Mouse (Mus musculus): ENCODE results near the gene Cckbr.

The Cckbr gene

DNA sequence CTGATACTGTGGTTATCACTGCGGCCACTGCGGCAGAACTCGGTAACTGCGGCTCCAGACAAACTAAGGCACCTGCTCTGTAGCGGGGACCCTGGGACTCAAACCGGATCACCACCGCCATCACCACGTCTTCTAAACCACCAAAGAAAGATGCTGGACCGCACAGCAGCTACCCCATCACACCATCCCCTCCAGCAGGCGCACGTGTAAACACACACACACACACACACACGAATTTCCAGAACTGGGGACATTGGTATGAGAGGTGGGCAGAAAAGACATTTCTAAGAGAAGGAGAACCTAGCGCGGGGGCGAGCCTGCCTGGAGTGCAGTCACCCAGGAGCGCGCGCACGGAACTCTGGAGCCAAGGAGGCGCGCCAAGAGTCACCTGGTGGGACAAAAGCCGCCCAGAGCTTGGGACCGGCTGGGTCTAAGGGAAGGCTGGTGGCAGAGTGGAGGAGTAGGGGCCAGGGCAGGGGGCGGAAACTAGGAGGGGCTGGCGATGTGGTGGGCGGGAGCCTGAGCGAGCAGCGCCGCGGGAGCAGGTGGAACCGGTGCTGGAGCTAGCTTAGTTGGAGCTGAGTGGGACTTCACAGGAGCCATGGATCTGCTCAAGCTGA is at the start of gene Cckbr:
Gene Cckbr, plus strand, starts transcription at position 308 of the 620 bp plus-strand sequence.
- no peak for DNase-seq (ENCODE audit: low read depth in 2 of 2, low spot score in 2 of 2)

DNA sequence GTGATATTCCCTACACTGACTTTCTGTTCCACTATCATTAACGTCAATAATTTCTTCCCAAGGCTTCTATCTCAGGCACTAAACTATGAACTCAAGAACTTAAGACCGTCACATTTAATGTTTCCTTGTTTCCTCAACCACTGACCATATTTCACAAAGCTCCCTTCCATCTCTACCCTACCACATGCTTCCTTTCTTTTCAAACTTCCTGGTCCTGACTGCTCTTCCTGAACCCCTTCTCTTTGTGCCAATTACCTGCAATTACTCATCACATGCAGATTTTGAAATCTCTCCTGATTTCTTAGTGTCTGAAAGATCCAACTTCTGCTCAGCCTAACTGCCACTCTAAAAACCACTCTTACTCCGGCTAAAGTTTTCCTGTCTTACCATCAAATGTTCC is 45.2 kb upstream of the Cckbr start:
- DNase-seq (ENCODE audit: low read depth in 2 of 2, low spot score in 2 of 2): no peak

DNA sequence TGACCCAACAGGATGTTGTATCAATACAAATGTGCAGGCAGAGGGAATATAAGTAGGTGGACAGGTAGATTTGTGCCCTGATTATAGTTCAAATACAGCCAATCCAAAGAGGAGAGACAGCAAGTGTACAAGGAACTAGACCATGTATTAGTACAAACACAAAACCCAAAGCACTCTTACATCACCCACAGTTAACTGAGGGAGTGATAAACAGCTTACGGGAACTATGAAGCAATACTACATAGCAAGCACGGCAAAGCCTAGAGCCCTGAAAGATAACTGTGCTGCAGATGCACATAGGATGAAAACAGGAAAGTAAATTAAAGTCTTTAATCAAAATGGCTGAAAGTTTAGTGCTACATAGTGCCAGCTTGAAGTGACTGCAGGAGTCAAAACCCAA is 37.8 kb upstream of the Cckbr start:
- no peak for DNase-seq (ENCODE audit: low read depth in 2 of 2, low spot score in 2 of 2)

DNA sequence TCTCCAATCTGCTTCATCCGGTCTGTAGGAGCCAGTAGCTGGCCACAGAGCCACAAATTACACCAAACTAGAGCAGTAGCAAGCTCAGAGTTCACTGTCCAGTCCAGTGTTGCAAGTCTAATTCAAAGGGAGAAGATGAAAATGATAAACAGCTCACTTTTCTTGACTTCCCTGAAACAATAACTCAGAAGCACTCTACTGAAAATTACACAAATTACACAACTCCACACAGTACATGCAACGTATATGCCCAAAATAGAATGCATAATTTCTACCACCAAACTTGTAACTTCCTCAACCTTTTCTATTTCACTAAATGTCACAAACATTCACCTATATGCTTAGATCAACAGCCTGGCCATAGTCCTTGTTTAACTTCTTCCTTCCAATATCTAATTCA is 35.3 kb upstream of the Cckbr start:
- no peak for DNase-seq (ENCODE audit: low read depth in 2 of 2, low spot score in 2 of 2)

DNA sequence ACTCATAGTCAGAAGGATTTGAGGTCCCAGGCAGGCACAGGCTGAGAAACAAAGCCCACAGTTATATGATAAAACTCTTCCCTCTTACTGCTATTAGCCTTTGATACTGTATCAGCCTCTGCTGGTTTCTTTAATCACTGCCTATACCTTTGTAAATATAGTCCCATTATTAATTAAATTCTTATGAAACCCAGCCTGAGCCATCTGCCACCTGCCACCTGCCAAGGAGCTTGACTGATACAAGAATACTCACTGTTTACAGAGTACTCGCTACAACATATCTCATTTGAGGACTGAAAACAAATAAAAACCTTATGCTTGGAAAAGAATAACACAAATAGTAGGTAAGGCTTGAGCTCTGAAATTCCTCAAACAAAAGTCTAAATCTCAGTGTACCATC is 30.9 kb upstream of the Cckbr start:
- no peak for DNase-seq (ENCODE audit: low read depth in 2 of 2, low spot score in 2 of 2)

DNA sequence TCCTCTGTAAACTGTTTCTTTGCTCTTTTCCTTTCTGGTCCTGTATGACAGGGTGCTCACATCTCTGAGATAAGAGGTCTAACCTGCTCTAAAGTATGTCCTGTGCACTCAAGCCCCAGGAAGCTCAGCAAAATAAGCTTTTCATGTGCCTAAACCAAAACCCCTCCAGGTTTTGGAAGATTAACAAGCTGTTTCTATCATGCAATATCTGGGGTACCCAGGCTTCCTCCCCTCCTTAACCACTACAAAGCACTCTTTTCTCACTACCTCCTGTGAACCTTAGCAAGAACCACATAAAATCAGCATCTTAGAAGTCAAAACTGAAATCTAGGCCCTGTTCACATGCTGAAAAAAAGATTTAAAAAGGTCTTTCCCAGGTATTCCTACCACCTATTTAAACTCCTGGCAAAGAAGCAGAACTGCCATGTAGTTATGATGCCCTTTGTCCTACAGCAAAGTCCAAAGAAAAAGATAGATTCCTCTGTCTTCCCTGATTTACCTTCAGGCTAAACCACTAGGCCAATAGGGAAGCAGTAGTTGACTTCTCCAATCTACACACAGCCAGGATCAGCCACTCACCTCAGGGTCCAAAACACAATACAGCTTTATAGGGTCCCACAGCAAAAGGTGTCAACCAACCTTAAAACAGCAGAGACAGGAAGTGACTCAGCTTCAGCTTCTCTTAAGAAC is 30.3 kb upstream of the Cckbr start:
- no peak for DNase-seq (ENCODE audit: low read depth in 2 of 2, low spot score in 2 of 2)

DNA sequence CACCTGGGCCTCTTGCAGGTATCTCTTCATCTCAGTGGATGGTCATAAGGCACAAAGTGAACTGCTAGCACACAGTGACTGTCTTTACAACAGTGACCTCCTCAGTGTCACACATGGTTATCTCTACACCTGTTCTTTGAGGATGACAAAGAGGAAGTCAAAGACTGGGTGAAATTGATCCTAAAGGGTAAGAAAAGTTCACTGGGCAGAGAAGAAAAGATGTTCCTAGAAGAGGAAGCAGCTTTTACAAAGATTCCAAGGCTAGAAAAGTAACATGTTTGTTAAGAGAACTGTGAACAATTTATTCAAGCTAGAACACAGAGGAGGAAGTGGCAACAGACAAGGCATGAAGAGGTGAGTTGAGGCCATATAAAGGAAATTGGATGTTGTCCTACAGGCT is 29.4 kb upstream of the Cckbr start:
- no peak for DNase-seq (ENCODE audit: low read depth in 2 of 2, low spot score in 2 of 2)

DNA sequence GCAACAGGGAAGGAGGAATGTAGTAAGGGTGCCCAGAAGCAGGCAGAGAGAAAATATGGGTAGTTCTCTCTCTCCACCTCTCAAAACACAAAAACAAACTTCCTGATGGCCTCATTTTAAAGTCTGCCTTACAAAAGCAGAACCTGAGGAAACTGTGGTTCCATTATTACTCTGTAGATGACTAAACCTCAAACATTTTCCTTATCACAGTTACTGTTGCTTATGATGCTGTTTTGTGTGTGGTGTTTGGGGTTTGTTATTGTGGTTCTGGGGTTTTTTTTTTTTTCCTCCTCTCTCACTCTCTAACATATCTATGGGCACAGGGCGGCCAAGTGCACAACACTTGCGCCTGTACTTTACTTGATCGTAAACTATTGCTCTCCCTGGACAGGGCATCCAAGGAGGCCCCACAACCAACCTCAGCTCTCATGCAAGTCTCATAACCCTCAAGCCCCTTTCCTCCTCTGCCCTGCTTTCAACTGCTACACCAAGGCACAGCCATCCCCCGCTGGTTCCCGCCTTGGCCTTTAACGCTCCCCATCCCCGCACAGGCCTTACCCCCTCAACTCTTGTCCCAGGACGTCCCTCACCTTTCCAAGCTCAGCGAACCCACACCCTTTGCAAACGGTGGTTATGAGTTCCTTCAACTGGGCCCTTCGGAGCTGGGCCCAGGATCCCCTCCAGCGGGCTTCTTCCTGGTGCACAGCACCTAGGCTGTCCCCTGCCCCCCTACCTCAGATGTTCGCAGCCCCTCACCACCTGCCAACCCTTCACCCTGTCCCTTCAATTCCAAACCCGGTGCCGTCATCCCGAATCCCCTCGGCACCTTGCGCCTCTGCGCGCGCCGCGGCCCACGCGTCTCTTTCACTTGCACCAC is 26.2 kb upstream of the Cckbr start:
- DNase-seq (ENCODE audit: low read depth in 2 of 2, low spot score in 2 of 2): no peak

DNA sequence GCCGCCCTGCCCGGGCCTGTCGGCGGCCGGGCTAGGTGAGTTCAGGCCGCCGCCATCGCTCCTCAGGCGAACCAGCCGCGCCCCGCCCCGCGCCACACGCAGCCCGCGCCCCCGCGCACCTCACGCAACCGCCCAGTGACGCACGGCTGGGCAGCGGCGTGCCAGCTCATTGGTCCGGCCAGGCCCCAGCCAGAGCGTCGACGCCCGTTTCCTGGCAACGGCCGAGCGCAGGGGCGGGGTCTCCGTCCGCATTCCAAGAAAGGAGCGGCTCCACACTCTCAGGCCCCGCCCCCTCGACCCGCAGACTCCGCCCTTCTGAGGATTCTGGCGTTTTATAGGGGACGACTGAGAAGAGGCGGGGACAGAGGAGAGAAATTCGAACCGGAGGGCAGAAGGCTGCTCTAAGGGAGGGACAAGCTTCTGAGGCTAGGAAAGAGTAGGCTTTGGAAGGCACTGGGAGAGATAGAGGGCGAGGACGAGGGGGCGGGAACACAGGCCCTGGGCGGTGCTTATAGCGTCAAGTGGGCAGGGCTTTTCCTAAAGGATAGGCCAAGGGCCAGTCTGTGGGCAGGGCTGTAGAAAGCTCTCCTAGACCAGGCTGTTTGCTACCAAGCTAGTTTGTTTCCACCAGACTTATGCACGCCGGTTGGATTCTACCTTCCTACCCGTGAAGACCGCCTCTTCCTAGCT is 25.5 kb upstream of the Cckbr start, which contains the start of gene Fam160a2:
Gene Fam160a2, minus strand, starts transcription at position 120 of the 690 bp plus-strand sequence.
- DNase-seq (ENCODE audit: low read depth in 2 of 2, low spot score in 2 of 2): peak; percentile 97

DNA sequence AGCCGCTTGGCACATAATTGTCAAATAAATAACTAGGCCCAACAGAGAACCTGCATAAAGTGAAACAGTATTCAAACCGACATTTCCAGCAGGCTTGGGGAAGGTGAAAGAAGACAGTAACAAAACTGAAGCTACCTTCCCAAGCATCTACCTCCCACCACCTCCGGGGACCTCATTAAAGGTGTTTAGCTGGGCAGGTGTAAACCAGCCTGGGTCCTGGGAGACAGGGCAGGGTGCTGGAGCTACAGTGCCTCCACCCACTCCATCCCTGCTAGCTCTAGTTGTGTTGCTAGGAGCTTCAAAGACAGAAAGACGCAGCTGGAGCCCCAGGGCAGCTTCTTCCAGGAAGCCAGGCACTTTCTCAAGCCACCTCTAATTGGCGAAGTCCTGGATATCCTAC is 21.3 kb upstream of the Cckbr start, which contains the start of gene Cnga4:
Gene Cnga4, plus strand, starts transcription at position 301 of the 400 bp plus-strand sequence.
- no peak for DNase-seq (ENCODE audit: low read depth in 2 of 2, low spot score in 2 of 2)

DNA sequence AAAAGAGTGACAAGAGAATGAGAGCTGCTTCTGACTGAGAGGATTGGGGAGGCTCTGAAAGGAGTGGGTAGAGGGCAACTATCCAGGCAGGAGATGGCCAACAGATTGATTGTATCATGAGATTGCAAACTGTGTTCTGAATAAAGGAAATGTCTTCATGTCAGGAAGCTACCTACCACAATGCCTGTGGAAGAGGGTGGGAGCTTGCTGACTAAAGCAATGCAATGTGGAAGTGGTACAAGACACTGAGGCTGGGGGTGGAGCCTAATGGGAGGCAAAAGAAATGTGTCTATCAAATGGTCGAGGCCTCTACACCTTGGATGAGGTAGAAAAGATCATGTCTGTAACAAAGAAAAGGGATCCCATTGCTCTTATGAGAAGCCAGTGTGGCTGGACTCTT is 19.2 kb upstream of the Cckbr start:
- no peak for DNase-seq (ENCODE audit: low read depth in 2 of 2, low spot score in 2 of 2)

DNA sequence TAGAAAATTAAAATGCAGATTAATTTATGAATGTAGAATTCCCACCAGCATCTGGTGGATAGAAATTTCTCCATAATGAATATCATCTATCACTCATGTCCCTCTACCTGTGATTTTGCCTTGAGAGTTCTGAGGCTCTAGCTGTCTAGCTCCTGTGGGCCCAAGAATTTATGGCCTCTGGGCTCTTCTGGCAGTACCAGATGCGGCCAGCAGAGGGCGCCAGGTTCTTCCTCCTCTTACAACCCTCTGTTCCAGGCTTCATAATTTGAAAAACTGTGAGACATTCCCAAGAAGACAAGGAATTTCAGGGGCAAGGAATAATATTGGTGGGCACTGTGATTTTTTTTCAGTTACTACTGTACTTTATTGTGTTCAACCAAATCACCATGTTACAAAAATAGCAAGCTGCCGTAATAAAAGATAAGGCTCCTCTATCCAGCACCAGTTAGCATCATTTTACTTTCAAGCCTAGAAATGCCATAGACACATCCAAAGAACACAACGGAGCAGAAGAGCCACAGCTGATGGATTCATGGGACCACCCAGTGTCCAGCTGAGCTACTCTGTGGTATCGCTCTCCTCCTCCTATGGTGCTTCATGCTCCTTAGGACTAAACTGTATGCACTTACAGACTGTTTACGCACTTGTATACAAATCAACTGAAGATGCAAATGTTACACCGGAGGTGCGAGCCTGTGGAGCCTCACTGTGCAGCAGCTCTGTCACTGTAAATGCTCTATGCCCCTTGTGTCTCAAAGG is 13.5 kb upstream of the Cckbr start:
- peak; percentile 63 to 67 for DNase-seq (ENCODE audit: low read depth in 2 of 2, low spot score in 2 of 2)

DNA sequence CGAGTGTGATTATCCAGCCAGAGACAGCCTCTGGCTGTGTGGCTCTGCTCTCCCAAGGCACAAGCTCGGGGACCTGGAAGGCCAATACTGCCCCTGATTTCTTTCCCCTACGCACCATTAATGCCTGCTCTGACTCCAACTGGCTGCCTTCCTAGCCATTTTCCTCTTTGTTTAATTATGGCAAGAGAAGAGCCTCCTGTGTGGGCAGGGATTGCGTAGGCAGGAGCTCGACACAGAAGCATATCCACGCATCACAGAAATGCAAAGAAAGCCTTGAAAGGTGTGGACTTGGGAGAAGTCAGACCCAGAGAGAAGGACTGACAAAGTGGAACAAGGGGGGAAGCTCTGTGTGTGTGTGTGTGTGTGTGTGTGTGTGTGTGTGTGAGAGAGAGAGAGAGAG is 11.1 kb upstream of the Cckbr start:
- DNase-seq (ENCODE audit: low read depth in 2 of 2, low spot score in 2 of 2): no peak

DNA sequence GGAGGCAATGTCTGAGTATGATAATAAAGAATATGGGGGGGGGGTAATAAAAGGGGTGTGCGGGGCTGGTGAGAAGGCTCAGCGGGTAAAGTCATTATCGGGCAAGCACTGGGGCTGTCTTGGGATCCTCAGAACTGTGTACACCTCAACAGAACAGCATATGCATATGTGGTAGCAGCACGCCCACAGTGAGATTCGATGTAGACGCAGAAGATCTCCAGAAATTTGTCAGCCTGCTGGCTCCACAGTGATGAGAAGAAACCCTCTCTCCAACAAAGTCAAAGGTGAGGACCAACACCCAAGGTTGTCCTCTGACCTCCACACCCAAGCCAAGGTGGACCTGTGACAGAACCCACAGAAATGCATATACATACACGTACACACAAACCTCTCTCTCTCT is 9.0 kb upstream of the Cckbr start:
- no peak for DNase-seq (ENCODE audit: low read depth in 2 of 2, low spot score in 2 of 2)

DNA sequence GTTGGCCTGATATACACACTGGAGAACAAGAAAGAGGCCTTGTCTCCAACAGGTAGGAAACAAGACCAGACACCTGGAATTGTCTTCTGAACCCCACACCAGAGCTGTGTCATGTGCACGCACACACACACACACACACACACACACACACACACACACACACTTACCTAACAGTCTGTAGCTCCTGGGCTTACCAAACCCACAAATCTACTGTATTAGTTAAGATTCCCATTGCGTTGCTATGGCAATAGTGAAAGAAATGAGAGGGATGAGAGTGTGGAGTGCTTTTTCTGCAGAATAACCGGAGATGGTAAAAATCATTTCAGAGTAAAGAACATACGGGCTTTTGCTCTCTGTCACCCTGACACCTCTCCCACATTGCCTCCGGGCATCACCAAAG is 7.4 kb upstream of the Cckbr start:
- DNase-seq (ENCODE audit: low read depth in 2 of 2, low spot score in 2 of 2): no peak

DNA sequence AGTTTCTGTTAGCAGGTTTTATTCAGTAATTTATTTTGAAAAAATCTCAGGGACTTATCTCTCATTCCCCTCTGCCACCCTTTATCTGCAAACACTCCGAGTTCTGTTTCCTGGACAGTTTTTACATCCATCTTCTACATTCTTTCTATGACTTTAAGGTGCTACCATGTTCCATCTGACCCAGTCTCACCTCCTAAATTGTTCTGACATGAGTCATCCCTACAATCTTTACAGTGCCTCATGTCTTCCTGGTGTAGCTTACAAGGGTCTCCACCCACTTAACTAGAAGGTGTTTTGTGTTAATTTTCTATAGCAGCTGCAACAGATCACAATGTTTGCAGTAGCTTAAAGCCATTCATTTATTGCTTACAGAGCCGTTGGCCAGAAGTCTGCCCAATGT is 4.6 kb upstream of the Cckbr start:
- no peak for DNase-seq (ENCODE audit: low read depth in 2 of 2, low spot score in 2 of 2)

DNA sequence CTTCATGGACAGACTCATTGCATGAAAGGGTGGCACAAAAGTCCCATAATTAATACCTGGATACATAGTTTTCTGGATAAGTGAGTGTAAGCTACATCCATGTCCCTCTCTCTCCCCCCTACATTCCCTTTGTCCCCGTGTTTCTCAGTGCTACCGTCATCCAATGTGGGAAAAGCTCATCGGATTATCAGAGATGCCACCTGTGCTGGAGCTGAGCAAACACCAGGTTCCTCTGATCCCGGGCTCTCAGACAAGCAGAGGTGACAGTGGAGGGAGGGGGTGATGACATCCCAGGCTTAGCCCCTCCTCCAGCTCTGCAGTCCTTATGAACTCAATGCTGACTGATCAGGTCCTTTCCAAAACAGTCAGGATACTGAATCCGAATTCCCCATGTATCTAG is 1.2 kb upstream of the Cckbr start:
- no peak for DNase-seq (ENCODE audit: low read depth in 2 of 2, low spot score in 2 of 2)

DNA sequence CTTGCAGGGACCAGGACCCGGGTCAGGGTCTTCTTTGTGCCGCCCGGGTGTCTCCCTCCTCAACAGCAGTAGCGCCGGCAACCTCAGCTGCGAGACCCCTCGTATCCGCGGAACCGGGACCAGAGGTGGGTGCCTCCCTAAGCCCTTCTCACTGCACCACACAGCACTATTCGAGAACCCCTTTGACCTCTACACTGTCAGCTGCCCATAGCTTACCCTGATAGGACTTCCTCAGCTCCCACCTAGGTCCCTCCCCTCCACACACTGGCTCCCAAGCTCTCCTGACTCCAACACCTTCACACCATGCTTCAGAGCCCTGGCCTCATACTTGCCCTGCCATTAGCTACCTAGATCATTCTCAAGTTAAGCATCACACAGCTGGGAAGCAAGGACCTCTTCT is 520 bp downstream of the Cckbr start:
- no peak for DNase-seq (ENCODE audit: low read depth in 2 of 2, low spot score in 2 of 2)

DNA sequence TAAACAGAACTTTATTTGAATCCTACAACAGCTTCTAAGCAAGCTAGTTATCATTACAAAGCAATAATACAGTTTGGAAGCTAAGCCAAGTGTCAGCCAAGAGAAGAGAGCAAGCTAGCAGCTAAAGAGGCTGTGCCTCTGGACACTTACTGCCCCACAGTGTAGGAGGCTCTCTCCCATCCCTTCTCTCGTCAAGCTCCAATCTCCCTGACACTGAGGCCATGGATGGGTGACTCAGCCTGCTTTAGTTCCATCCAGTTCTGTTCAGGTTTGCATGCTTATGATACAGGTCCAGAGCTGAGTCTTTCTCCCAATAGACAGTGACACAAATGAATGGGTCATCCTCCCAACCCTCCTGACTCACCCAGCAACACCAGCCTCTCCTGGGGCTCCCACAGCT is 6.5 kb downstream of the Cckbr start:
- DNase-seq (ENCODE audit: low read depth in 2 of 2, low spot score in 2 of 2): no peak

DNA sequence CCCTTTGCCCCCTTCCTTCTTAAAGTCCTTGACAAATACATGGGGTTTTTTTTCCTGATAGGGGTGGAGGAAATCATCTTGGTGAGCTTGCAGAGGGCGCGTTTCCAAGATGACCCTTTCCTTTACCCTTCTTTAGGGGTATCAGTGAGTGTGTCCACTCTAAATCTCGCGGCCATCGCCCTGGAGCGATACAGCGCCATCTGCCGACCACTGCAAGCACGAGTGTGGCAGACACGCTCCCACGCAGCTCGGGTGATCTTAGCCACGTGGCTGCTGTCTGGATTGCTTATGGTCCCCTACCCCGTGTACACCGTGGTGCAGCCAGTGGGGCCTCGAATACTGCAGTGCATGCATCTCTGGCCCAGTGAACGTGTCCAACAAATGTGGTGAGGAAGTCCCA is 8.3 kb downstream of the Cckbr start:
- no peak for DNase-seq (ENCODE audit: low read depth in 2 of 2, low spot score in 2 of 2)

DNA sequence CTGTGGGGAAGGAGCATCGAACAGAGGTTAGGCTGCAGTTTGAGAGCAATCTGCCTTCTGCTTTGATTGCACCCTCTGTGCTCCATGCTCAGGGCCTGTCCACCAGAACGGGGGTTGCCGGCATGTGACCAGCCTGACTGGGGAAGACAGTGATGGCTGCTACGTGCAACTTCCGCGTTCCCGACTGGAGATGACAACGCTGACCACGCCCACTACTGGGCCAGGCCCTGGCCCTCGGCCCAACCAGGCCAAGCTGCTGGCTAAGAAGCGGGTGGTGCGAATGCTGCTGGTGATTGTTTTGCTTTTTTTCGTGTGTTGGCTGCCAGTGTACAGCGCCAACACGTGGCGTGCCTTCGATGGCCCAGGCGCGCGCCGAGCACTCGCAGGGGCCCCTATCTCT is 9.3 kb downstream of the Cckbr start:
- DNase-seq (ENCODE audit: low read depth in 2 of 2, low spot score in 2 of 2): no peak

Measured in CD8-positive naive resting alpha-beta T cell, adult 2 months (primary cell).